In the genomic region with DNA sequence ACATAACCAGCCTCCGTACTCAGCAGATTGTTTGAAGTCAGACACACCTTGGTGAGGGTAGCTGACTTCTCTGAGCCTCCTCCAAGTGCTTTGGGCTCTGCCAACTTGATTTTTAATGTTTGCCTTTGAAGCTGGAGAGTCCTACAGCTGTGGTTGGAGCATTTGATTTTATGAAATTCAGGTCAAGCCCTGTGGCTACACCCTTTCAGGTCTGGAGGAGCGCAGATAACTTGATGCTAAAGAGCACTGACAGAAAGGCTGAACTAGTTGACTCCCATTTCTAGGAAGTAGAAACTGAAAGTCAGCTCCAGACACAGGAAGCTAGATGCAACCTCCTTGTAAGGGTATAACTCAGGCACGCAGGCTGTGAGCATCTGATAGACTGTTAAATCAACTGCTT, we compare ENCODE assay signal across 7 mouse cellular contexts. TPM values are rescaled to one million over a fixed set of nuclear protein-coding genes. Genes with fewer than 3 reads are reported as not detected.
DNase-seq lines count a peak whose midpoint lies in the region; ATAC-seq and TF ChIP-seq lines count a peak whose summit lies in the region.

No protein-coding gene starts in this region.

- TF ChIP-seq POLR2A in myocyte (IDR thresholded peaks at IDR 0.05; ENCODE audit: insufficient read length, low read depth): no peak

- peaks cover 41% of the 10 kb centered on the region for H3K36me3 ChIP-seq in forebrain, embryonic 13.5 days (ENCODE audit: poor library complexity, severe bottlenecking)
- H3K36me3 ChIP-seq in liver, embryonic 13.5 days: peaks cover 28% of the 10 kb centered on the region
- H3K36me3 ChIP-seq in myocyte (ENCODE audit: control insufficient read depth, insufficient read depth): peaks cover 3% of the 10 kb centered on the region

- no peak overlapping the region for H3ac ChIP-seq in myocyte (ENCODE audit: control insufficient read depth, insufficient read length)

- no peaks in the 10 kb centered on the region for H3K27me3 ChIP-seq in forebrain, embryonic 13.5 days
- no peaks in the 10 kb centered on the region for H3K27me3 ChIP-seq in liver, embryonic 13.5 days
- no peaks in the 10 kb centered on the region for H3K27me3 ChIP-seq in myocyte (ENCODE audit: control insufficient read depth, insufficient read depth, insufficient read length)

- no peak for ATAC-seq in forebrain, embryonic 13.5 days
- peak; percentile 59 for ATAC-seq in liver, embryonic 13.5 days (ENCODE audit: low read depth)

- peaks cover 56% of the 10 kb centered on the region for H3K79me2 ChIP-seq in myocyte (ENCODE audit: control insufficient read depth, insufficient read depth)

- no peak overlapping the region for H3K27ac ChIP-seq in forebrain, embryonic 13.5 days
- peak overlapping the region; percentile 85 for H3K27ac ChIP-seq in liver, embryonic 13.5 days

- H3K4me2 ChIP-seq in forebrain, embryonic 13.5 days: peak overlapping the region; percentile 96
- peak overlapping the region; percentile 95 for H3K4me2 ChIP-seq in liver, embryonic 13.5 days
- peak overlapping the region; percentile 76 for H3K4me2 ChIP-seq in myocyte (ENCODE audit: low read depth)

- peak overlapping the region; percentile 43 for H3K9ac ChIP-seq in forebrain, embryonic 13.5 days
- H3K9ac ChIP-seq in liver, embryonic 13.5 days: peak overlapping the region; percentile 92

- DNase-seq in 3T3-L1 (ENCODE audit: low read depth, low spot score): peak; percentile 43
- DNase-seq in B cell, adult 2 months: peak; percentile 56 to 57
- peak; percentile 43 for DNase-seq in liver, embryonic 13.5 days
- no peak for DNase-seq in adipocyte (ENCODE audit: low spot score)
- no peak for DNase-seq in layer of hippocampus, postnatal 25 days (ENCODE audit: extremely low spot score in 1 of 2, low spot score in 1 of 2)

- peaks cover 32% of the 10 kb centered on the region for H3K4me1 ChIP-seq in forebrain, embryonic 13.5 days
- peaks cover 56% of the 10 kb centered on the region for H3K4me1 ChIP-seq in liver, embryonic 13.5 days (replicated peaks)

- H3K4me3 ChIP-seq in forebrain, embryonic 13.5 days: peak overlapping the region; percentile 97; the same call in 1 of the 2 replicates
- peak overlapping the region; percentile 90 for H3K4me3 ChIP-seq in liver, embryonic 13.5 days (replicated peaks)
- no peak overlapping the region for H3K4me3 ChIP-seq in myocyte

- H3K9me3 ChIP-seq in forebrain, embryonic 13.5 days (replicated peaks): no peaks in the 10 kb centered on the region
- H3K9me3 ChIP-seq in liver, embryonic 13.5 days (replicated peaks): no peaks in the 10 kb centered on the region

- WGBS in forebrain, embryonic 13.5 days: 89% methylated on average over 3 of the region's 3 CpGs
- WGBS in liver, embryonic 13.5 days (ENCODE audit: insufficient replicate concordance): 33% methylated on average over 3 of the region's 3 CpGs

TF ChIP-seq in myocyte, 11 proteins besides CTCF, POLR2A, EP300 and RAD21:
- TF ChIP-seq USF1 (IDR thresholded peaks at IDR 0.05; ENCODE audit: low read depth) (no peak), CEBPB (IDR thresholded peaks at IDR 0.05; ENCODE audit: insufficient read depth, poor library complexity, severe bottlenecking) (no peak), TCF12 (IDR thresholded peaks at IDR 0.05; ENCODE audit: insufficient read depth, poor library complexity, severe bottlenecking) (no peak)

RNA-seq across cellular contexts. Expression of a gene that starts 12.4 kb away (rescaled TPM):
- polyA plus RNA-seq in forebrain, embryonic 13.5 days (2015; fragmentation: Nextera tagmentation; extraction: Ambion mirVana): 21.3 and 24.4 TPM in 2 replicates
- 7.0 and 9.4 TPM in 2 replicates for polyA plus RNA-seq in liver, embryonic 13.5 days (2015; fragmentation: Nextera tagmentation; extraction: Ambion mirVana)
- polyA plus RNA-seq in myocyte (2012; fragmentation: generic; extraction: Trizol): 30.5 TPM
- total RNA-seq in layer of hippocampus, postnatal 25 days (2021): 10 to 100 TPM; 78.7 to 83.9 TPM

RNA-seq across cellular contexts. Expression of a gene that starts 12.7 kb away (rescaled TPM):
- 134 and 147 TPM in 2 replicates for polyA plus RNA-seq in forebrain, embryonic 13.5 days (2015; fragmentation: Nextera tagmentation; extraction: Ambion mirVana)
- polyA plus RNA-seq in liver, embryonic 13.5 days (2015; fragmentation: Nextera tagmentation; extraction: Ambion mirVana): 32.5 and 33.2 TPM in 2 replicates
- 40.9 TPM for polyA plus RNA-seq in myocyte (2012; fragmentation: generic; extraction: Trizol)
- 10 to 100 TPM; 51.1 to 53.1 TPM for total RNA-seq in layer of hippocampus, postnatal 25 days (2021)

RNA-seq across cellular contexts. Expression of a gene that starts 32.9 kb away (rescaled TPM):
- polyA plus RNA-seq in forebrain, embryonic 13.5 days (2015; fragmentation: Nextera tagmentation; extraction: Ambion mirVana): 1.9 and 2.7 TPM in 2 replicates
- 1.8 and 2.5 TPM in 2 replicates for polyA plus RNA-seq in liver, embryonic 13.5 days (2015; fragmentation: Nextera tagmentation; extraction: Ambion mirVana)
- polyA plus RNA-seq in myocyte (2012; fragmentation: generic; extraction: Trizol): 48.5 TPM
- under 1 TPM; 0.27 to 0.75 TPM for total RNA-seq in layer of hippocampus, postnatal 25 days (2021)

Comparison
In these comparisons a context has a peak if more than half of its experiments do, and no peak if none do; other contexts are left out.
1. DNase-seq: peak in 3T3-L1 (single experiment), B cell, adult 2 months (2 of 2) and liver, embryonic 13.5 days (single experiment); none in adipocyte (single experiment) and layer of hippocampus, postnatal 25 days (0 of 2).
2. RNA of a gene that starts 32.9 kb away (polyA plus RNA-seq): 48.5 TPM in myocyte (single experiment); 1.9 to 2.7 TPM in forebrain, embryonic 13.5 days and 1.8 to 2.5 TPM in liver, embryonic 13.5 days; every median in the first group is over 10 times any median in the second.
3. Peak in every context shown above with its lines, with median percentiles within 50 percentile points of each other: H3K4me2 ChIP-seq.